Mouse (Mus musculus) embryonic fibroblast, embryonic 13.5 days (primary cell): ENCODE measurements around the gene Ovol1.

Source experiments
- CTCF ChIP-seq: IDR thresholded peaks from 2 replicates; pipeline ENCODE4 v1.5.1; 2011; ENCODE audit warnings: mild to moderate bottlenecking, control low read depth, low read length, moderate library complexity, borderline replicate concordance; ENCODE audit not compliant: insufficient read depth
- POLR2A ChIP-seq: IDR thresholded peaks from 2 replicates; pipeline ENCODE4 v1.6.1; 2011; ENCODE audit warnings: low read depth, mild to moderate bottlenecking, control low read depth, low read length, moderate library complexity

DNA sequence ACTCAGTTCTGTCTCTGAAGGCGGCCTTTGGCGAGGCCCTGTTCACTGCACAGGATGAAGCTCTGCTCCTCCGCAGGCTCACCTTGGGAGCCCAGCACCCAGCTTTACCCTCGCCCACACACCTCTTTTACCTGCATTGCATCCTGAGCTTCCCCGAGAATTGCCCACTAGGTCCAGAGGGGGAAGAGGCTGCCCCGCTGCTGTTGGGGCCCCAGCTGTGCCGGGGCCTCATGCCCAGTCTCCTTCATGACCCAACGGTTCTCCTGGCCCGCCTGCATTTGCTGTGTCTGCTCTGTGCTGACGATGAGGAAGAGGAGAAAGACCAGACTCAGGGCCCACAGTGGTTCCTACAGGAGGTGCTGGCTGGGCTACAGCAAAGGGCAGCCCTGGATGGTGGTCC, 9.1 kb upstream of the Ovol1 start:
- no peak for TF ChIP-seq CTCF
- TF ChIP-seq POLR2A = no peak
